Mouse (Mus musculus) urinary bladder, postnatal 0 days (tissue): Measurements from ENCODE around the gene Mrgprd. TPM values are rescaled to one million over a fixed set of nuclear protein-coding genes. Genes with fewer than 3 reads are reported as not detected.

Experiments used
- polyA plus RNA-seq: library from polyadenylated mRNA; unstranded; fragments of >200 nt; fragmentation: Nextera tagmentation; extraction: Ambion mirVana; gene quantifications from 2 replicates; pipeline ENCODE4 v1.2.1, GENCODE M21; 2015

Mrgprd gene
- 0.05 TPM in 1 of 2 replicates, not detected in the other for polyA plus RNA-seq

GRCm38 (mm10) chr7:145314785-145315411 lies at the start of gene Mrgprd:
Gene Mrgprd (plus strand): TSS chr7:145314835.

GRCm38 (mm10) chr7:145283487-145284187 lies 31.0 kb upstream of the Mrgprd start, which contains the start of gene Tpcn2:
Gene Tpcn2 (minus strand): TSS chr7:145284011.

DNA sequence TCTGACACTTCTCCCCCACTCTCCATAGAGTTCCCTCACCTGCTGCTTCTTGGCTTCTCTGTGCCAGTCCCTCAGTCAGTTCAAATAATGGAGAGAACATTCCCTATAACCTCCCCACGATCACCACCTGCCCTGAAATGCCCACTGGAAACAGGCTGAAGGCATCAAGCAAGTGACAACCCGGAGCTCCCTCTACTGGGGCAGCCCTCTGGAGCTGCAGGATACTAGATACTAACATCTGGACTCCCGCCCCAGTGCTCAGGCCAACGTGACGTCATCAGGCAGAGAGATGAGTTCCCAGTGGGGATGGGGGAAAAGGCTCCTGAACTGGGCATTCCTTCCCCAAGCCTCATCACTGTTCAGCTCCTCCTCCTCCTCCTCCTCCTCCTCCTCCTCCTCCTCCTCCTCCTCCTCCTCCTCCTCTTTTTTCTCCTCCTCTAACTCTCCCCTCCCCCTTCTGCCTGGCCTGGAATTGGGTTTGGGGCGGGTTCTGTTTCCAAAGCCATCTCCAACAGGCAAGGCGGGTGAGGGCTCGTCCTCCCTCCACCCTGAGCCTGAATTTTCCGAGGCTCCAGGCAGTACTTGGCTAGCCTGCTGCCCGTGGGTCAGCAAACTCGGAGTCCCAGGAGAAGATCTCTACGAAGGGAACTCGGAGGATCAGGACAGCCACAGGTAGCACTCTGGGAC lies 14.2 kb upstream of the Mrgprd start, which contains the start of gene Mrgprf:
Gene Mrgprf (plus strand): TSS at position 508 of the 687 bp plus-strand sequence.

Other genes starting within 250 kb of the Mrgprd start
- 0.14 and 0.48 TPM in 2 replicates for gene 1810010D01Rik, start 106.7 kb upstream of the Mrgprd start, polyA plus RNA-seq
- 10.5 and 14.6 TPM in 2 replicates for gene Tpcn2, start 30.8 kb upstream of the Mrgprd start, polyA plus RNA-seq
- 34.9 and 37.0 TPM in 2 replicates for gene Mrgprf, start 14.0 kb upstream of the Mrgprd start, polyA plus RNA-seq